Mouse (Mus musculus) mature B cell (primary cell): ENCODE data around the gene Gcnt2.

ENCODE experiments used
- in situ Hi-C: fragments of 300-500 bp; cut with MboI; formaldehyde crosslinking; loops from 2 replicates; pipeline ENCODE4 v1.14.3; 2019

Gcnt2 gene

DNA sequence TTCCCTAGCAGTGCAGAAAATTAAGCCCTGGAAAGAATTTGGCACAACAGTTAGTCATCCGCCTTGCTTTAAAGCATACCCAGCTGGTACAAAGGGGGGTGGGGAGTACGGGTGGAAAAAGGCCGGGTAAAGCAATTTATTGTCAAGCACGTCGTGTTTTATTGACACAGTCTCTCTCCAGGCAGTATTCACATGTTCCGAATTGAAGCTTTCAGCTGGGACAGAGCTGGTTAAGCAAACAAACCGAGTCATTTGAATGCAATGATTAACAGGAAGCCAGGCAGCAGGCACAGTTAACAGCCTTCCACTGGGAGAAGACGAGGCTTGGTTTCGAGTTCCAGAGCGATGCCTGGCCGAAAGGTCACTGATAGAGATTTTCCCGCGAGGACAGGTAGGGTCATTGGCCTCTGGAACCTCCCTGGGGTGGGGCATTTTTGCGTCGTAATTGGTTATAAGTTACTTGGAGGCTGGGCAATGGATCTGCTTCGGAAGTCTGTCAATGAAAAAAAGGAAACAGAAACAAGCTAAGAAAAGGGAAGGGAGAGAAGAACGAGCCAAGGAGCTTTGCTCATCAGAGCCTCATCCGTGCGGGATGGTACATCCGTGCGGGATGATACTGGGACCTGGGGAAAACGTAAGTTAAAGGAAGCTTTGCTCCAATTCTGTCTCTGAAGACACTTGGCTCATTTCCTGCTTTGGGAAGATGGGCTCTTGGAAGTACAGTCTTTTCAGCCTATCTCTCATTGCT is at the start of gene Gcnt2:
Gene Gcnt2, plus strand, starts transcription at position 103 of the 748 bp plus-strand sequence.
- in situ Hi-C loops, result no loop called here

DNA sequence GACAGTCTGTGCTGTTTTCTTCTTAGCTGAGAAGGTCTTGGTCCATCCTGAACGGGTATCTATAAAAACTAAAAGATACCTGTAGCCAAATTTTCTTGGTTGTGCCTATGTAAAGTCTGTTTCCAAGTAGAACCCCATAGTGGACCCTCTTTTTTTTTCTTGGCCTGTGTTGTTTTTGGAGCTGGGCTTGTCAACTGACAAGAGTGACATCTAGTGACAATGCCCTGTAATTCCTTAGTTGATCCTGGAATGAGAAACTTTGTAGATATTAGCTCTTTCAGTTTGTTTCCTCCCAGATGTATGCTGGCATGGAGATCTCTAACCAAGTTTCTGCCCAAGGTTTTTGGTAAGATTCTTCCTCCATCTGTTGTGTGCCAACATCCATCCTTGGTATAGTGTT is 38.9 kb upstream of the Gcnt2 start:
- in situ Hi-C loops, result no loop called here

DNA sequence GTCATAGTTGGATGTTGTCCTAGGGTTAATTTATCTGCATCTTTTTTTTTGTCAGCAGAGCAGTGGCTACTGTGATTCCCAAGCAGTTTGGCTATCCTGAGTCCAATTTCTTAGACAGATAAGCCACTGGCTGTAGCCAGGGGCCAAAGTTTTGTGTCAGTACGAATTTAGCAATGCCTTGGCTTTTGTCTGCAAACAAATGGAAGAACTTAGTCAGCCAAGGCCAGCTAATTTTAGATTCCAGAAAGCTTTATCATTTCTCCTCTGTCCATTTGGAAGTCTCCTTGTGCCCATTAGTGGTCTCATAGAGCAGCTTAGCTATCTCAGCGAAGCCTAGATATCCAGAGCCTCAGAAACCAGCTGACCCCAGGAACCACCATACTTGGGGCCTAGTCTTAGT is 37.6 kb upstream of the Gcnt2 start:
- in situ Hi-C loops, result no loop called here

DNA sequence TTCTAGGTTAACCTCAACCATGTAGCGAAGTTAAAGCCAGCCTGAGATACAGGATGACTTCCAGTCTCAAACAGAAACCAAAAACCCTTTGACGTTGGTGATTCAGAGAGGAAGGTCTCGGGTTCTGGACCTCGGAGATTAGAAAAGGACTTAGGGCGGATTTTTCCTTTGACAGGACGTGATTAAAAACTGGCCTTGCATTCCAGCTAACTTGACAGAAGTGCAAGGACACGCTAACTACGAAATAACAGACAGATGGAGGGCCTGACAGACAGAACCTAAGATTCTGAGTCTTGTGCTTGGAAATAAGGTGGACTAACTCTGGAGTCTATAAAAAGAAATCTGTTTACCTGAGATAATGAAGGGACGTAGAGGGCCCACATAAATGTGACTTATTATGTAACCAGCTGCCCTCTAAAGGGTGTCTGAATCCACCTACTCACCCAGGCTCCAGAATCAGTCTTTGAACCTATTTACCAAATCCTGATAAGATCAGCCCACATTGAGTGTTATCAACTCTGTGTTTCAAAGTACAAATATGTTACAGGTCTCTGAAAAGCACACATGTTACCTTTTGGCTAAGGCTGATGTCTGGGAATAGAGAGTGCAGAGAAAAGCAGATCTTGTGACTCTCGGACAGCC is 18.3 kb upstream of the Gcnt2 start:
- in situ Hi-C loops, result no loop called here

DNA sequence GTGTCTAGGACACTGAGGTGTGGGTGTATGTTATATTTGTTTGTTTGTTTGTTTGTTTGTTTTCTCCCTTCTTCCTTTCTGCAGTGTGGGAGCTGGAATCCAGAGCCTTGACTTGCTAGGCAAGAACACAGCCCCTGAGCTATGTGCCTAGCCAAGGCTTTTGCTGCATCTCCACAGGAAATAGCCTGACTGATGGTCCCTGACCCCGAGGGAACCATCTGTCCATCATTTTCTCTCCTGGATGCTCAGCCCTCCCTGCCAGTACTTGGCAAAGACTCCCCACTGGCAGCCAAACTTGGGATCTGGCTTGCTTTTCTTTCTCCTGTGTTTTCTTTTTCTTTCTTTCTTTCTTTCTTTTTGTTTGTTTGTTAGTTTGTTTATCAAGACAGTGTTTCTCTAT is 17.4 kb upstream of the Gcnt2 start:
- in situ Hi-C loops, result no loop called here

DNA sequence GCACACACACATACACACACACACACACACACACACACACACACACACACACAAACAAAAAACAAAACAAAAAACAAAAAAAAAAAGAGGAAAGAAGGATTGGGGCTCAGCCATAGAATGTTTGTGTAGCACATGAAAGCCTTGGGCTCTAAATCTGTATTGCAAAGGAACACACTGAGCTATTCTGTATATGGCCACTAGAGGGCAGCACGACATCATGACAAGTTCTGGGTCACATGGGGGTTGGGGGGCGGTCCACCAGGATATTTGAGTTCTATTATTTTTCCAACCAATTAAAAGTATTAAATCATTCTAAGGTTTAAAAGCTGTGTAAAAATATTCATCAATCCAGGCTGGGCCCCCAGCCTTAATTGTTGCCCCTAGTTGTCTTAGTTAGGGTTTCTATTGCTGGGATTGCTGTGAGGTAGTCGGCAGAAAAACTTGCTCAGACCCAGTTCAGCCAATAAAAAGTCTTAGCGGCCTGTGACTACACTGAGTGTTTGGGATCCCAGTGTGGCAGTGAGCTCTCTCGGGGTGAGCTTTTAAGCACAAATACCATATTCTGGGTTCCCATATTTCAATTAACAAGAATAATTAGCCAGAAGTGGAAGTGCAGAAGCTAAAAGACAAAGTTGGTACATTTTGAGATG is 16.0 kb upstream of the Gcnt2 start:
- in situ Hi-C loops, result no loop called here

DNA sequence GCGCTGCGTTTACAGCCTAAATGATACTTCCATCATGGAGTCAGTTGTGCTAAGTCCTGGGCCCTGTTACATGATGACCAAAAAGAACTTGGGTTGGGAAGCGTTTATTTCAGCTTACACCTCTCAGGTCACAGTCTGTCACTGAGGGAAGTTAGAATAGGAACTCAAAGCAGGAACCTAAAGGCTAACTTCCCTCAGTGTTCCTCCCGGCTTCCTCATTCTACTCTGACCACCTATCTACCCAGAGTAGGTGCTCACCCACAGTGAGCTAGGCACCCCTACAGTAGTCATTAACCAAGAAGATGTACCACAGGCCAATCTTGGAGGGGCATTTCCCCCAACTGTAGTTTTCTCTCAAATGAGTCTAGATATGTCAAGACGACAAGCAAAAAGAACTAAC is 15.4 kb upstream of the Gcnt2 start:
- in situ Hi-C loops, result no loop called here

- in situ Hi-C loops, result no loop called here
Measured at GRCm38 (mm10) chr13:40845951-40846350, 13.6 kb upstream of the Gcnt2 start.

GRCm38 (mm10) chr13:40846375-40846774 is 13.2 kb upstream of the Gcnt2 start:
- in situ Hi-C loops, result no loop called here

DNA sequence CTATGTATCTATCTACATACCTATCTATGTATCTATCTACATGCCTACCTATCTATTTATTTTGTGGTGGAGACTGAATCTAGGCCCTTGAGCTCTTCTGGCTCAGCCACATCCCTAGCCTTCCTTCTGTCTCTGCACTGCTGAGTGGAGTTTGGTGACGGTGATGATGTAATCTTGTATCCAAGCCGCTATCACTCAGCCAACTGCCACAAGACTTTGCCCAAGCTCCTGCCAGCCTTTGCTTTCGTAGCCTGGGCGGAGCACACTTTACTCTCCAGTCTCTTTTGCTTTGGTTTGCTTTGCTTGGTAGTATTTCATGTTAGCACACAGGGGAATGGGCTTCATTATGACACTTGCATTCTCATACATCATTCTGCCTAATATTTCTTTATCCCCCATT is 11.7 kb upstream of the Gcnt2 start:
- in situ Hi-C loops, result no loop called here

GRCm38 (mm10) chr13:40850686-40851085 is 8.9 kb upstream of the Gcnt2 start:
- in situ Hi-C loops, result no loop called here

DNA sequence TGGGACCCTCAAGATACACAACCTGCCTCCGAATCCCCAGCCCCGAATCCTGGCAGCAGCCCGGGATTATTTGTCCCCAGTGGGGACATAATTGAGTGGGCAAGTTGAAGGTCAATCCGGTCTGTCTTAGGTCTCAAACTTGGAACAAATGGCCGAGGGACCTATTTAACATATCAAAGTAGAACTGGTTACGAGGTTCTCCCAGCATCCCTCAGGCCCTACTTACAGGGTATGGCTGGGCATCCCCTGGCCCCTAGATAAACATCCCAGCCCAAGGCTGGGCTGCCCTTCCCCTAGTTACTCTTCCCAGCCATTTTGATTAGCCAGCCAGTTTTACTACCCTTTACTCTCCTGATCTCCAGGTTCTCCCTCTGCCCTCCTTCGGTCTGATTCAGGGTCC is 8.3 kb upstream of the Gcnt2 start:
- in situ Hi-C loops, result no loop called here

GRCm38 (mm10) chr13:40851961-40852360 is 7.6 kb upstream of the Gcnt2 start:
- in situ Hi-C loops, result no loop called here

- in situ Hi-C loops, result no loop called here
Measured at GRCm38 (mm10) chr13:40852791-40853190, 6.8 kb upstream of the Gcnt2 start.

GRCm38 (mm10) chr13:40853842-40854241 is 5.7 kb upstream of the Gcnt2 start:
- in situ Hi-C loops, result no loop called here

DNA sequence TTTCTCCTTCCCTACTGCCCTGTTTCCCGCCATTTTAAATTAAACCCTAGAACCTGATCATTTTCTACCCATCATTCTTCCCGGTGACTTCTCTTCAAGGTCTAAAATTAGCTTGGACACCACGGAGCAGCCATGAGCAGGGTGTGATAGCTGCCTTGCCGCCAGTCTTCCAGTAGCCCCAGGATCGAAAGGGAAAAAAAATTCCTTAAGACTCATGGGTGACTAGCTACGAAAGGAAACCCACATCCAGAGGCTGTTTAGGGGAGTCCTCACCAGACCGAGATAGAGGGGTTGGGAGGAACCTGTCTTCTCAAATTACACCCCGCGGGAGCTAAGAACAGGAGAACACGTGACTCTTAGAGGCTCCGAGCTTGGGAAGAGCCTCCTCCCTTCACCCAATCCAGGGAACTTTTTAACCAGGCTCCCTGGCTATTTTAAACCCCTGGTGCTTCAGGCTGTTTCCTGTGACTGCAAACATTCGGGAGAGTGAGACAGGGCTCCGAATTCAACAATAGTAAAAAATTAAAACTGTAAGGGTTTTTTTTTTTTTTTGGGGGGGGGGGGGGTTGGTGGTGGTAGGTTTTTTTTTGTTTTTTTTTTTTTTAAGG is 5.0 kb upstream of the Gcnt2 start:
- in situ Hi-C loops, result no loop called here

DNA sequence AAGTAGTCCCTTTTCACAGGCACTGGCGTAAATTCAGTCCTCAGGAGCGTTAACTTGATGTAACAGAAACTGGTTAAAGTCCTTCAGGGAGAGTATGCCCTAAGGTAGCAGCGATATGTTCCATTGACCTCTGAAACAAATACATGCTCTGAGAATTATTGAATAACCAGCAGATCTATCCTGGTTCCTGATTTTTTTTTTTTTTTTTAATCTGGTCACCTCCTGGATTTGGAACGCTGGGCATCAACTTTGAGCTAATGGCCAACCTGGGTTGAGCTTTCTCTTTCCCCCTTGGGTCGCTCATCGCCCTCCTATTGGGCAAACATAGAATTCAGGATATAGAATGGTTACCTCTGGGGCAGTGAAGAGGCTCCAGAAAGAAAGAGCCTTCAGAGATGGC is 4.3 kb upstream of the Gcnt2 start:
- in situ Hi-C loops, result no loop called here

DNA sequence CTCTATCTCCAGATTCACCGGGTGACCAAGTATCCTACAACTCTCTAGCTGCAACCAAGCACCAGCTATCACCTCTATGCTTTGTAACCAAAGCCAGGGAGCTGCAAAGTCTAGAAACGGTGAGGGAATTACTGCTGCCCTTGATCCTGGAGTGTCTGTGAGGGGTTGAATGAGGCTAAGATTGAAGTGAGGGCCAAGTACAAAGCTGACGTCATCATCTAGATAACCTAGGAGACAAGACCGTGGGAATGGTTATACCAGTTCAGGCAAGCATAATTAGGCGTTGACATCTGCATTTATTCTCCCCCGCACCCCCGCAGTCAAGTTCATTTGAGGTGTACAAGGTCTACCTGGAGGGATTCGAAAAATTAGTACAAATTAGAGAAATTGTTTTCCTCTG is 2.8 kb upstream of the Gcnt2 start:
- in situ Hi-C loops, result no loop called here

- in situ Hi-C loops, result no loop called here
Measured at GRCm38 (mm10) chr13:40857281-40857818, 2.2 kb upstream of the Gcnt2 start.

GRCm38 (mm10) chr13:40859225-40859624 is 329 bp upstream of the Gcnt2 start:
- in situ Hi-C loops, result no loop called here

DNA sequence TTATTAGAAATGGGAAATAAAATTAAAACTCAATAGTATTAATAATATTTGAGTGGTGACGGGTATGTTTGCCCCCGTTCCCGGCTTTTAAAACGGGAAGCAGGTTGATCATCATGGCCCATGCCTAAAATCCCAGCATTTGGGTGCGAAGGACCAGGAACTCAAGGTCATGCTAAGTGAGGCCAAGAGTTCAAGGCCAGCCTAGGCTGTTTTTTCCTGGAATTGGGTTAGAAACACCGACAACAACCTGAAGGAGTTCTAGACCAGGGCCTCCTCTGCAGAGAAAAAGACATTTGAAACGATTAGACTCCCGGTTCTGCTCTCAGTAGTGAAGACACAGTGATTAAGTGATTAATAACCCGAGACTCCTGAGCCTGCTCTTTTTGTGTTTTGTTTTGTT is 3.5 kb downstream of the Gcnt2 start:
- in situ Hi-C loops, result no loop called here

GRCm38 (mm10) chr13:40868844-40869587 is 9.5 kb downstream of the Gcnt2 start:
- in situ Hi-C loops, result no loop called here
